Mouse (Mus musculus): ENCODE measurements at regions not wholly inside any gene's neighbourhood (a gene's known extent, or its start where the extent isn't known, plus 50 kb on each side); places are given as distances from the start of the nearest gene placed in this dataset.

DNA sequence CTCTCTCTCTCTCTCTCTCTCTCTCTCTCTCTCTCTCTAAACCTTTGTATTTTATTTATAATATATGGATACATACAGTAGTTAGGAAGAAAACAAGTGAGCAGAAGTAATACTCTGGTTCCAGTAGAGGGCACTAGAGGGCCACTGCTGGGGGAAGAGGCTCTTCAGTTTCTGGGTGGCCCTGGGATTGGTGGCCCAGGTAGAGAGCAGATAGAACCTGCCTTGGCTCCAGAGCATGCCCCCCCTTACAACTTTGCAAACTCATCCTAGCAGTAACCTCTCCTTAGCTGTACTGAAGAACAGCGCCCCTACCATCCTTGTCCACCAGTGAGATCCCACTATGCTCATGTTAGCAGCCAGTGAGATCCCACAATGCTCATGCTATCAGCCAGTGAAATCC is 88.8 kb upstream of the Rapgef5 start:
- CTCF ChIA-PET: interaction anchor here (0.8 to 1.3 kb wide), 3 partner anchors 343 to 786 kb away, joined by 3 to 8 read pairs (median 3); no protein-coding TSS in a partner anchor

DNA sequence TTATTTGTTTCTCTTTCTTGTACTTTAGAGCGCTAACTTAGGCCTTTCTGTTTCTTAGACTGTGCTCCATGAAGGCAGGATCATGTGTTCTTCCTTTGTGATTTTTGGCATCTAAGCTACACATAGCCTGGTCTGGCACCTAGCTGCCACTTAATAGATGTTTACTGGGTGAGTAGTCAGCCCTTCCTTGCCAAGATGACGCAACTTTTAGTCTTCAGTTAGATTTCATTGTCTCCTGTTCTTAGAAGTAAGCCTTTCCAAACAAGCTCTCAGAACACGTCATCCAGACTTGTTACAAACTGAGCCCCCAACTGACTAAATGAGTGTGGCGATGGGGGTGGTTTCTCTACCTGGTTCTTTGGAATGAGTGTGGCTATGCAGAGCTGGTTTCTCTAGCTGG is 85.4 kb upstream of the Rapgef5 start:
- CTCF ChIA-PET: no interaction called here

DNA sequence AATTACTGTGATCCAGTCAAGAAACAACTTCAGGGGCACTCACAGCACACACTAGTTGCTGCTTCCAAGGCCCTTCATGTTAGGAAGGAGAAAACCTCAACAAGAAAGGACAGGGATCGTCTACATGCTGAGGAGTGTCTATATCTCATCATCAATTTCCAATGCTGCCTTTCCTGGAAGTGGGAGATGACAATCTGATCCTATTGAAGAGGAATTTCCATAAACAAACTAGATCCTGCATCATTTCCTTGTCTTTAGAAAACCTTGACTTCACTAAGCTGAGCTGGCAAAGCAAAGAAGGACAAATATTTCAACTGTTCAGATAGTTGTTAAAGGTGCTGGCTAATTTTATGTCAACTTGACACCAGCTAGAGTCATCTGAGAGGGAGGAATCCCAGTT is 83.5 kb upstream of the Rapgef5 start:
- CTCF ChIA-PET: no interaction called here

DNA sequence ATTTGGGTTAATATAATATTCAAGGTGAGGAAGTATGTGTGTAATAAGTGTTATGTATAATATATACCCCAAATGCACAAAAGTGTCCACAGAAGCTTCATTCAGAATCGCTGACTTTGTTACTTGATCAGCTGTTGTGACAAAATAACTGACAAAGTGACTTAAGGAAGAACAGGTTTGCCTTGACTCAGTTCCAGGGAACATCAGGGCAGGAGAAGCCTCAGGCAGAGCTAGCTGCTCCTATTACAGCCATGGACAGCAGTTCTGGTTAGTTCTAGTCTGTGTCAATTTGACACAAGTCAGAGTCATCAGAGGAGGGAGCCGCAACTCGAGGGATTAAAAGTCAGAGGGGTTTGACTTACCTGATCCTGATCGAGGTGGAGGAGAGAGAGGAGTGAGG is 79.3 kb upstream of the Rapgef5 start:
- CTCF ChIA-PET: no interaction called here

GRCm38 (mm10) chr12:117439015-117439605 is 77.2 kb upstream of the Rapgef5 start:
- CTCF ChIA-PET: no interaction called here

DNA sequence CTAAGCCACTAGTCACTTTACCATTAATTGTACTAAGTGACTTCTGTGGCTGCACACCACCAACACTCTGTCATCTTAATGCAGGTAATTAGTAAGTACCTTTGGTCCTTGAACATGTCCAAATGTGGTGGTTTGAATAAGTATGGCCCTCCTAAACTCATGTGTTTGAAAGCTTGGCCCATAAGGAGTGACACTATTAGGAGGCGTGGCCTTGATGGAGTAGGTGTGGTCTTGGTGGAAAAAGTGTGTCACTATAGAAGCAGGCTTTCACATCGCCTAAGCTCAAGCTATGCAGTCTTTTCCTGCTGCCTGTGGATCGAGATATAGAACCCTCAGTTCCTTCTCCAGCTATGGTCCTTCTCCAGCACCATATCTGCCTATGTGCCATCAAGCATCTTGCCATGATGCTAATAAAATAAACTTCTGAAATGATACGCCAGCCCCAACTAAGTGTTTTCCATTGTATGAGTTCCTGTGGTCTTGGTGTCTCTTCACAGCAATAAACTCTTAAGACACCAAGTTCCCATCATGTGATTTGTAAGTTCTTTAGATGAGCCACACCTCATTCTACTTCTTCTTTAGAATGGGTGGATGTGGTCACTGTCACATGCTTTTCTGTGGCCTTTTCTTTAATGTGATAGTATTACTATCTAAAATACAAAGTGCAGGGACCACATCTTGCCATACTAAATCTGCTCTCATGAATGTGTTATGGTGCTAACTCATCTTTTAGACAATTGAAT is 71.9 kb upstream of the Rapgef5 start:
- CTCF ChIA-PET: interaction anchor here (0.6 kb wide), 1 partner anchor 52 kb away, joined by 5 read pairs; no protein-coding TSS in a partner anchor

GRCm38 (mm10) chr12:117447223-117447622 is 69.1 kb upstream of the Rapgef5 start:
- CTCF ChIA-PET: interaction anchor here (0.5 kb wide), 1 partner anchor 111 kb away, joined by 3 read pairs; no protein-coding TSS in a partner anchor

DNA sequence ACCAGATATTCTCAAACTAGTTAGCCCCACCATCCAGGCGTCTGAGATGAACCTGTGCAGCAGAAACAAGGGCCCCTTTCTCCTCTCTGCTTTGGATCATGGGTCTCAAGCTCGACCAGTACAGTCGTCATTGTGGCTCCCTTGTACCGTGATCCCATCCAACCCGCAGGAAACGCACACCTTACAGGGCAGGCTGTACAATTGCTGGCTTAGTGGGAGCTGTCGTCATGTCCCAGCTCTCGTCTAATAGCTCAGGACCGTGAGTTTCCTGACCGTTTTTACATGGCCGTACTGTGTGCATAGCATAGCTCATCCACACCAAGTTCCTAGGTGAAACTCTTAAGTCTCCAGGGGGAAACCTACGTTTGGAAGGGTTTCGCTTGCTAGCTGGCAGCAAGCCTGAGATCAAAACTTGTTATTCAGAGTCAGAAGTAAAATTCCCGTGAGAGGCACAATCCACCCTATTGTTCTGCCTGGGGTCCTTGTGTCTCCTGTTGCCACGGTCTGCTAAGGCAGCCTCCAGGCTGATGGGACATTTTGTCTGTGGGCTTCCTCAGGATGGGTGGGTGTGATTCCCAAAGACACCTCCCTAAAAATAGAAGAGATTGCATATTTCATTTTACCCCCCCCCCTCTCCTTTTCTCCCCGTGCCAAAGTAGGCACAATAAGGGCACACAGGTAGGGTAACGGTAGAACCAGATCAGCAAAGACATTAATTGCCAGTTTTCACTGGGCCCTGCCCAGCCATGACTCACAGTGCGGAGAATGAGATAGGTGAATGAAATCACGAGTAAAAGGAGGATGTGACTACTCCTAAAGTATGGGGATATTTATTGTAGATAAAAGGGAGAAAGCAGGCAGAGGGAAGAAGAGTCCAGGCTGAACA is 68.2 kb upstream of the Rapgef5 start:
- CTCF ChIA-PET: interaction anchor here (0.5 kb wide), 1 partner anchor 110 kb away, joined by 3 read pairs; no protein-coding TSS in a partner anchor

DNA sequence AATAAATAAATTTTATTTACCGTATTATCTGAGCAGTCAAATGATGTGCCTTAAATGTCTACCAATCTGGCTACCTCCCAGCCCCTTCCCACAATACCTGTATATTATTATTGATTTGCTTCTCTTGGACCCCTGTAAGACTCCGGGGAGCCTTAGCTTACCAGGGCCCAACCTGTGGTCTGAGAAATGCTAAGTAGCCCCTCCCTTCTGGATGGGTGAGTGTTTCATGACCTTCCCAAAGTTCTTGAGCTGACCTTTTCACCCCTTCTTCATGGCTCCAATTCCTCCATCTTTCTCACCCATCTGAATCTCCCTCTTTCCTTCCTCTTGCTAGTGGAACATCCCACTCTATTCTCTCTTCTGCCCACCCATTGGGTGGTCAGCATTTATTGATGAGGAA is 67.2 kb upstream of the Rapgef5 start:
- CTCF ChIA-PET: no interaction called here

DNA sequence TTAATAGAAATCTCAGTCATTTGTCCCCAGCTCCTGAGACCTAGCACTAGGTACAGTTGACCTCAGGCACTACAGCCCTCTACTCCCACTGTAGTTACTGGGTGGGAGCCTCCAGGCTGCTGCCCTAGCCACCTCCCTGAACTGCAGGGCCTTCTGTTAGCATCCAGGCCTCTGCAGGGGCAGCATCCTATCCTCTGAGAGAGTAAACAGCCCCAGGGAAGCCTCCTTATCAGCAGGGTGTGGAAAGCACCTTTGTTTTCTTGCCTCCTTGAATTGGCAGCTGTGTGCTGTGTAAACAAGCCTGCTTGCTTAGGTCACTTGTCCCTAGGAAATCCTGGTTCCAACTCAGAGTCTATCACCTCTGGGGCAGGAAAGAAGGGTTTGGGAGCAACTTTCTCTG is 66.2 kb upstream of the Rapgef5 start:
- CTCF ChIA-PET: no interaction called here

DNA sequence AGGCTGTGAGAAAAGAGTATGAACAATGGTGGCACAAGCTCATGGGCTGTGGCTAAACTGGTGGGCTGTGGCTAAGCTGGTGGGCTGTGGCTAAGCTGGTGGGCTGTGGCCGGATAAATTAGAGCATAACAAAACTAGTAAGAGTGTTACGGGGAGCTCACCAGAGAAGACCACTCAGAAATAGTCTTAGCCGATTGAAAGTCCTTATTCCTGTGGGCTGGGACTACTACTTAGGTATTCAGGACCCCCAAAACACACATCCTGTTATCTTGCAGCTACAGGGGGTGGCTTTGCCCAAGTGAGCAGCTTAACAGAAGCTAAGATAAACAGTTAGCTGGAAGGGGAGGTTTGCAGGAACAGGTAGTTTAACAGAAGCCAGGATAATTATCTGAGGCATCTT is 65.4 kb upstream of the Rapgef5 start:
- CTCF ChIA-PET: no interaction called here

DNA sequence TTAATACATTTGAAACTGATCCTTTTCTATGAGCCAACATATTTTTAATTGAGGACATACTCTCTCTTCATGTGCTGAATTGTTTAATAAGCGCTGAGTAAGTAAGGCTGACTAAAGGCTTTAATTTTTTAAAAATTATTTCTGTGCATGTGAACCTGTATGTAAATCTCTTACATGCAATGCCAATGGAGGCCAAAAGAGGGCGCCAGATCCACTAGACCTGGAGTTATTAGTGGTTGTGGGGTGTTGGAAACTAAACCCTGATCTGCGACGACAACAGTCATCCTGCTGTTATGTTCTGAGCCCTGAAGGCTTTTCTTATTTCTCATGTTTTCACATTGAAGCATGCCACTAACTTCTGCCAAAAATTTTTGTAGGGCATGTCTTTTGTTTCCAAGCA is 64.8 kb upstream of the Rapgef5 start:
- CTCF ChIA-PET: no interaction called here

DNA sequence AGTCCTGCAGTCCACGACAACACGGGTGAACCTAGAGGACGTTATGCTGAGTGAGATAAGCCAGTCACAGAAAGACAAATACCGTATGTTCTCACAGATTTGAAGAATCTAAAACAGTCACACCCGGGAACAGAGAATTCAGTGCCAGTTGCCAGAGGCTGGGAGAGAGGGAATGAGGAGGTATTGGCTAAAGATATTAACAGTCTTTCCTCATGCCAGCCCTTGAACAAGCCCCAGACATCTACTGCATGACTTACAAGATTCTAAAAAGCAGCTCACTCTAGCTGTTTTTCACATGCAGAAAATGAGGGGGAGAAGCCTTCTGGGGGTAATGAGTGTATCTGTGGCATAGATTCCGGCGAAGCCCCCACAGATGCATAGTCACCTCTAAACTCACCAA is 60.5 kb upstream of the Rapgef5 start:
- CTCF ChIA-PET: no interaction called here

DNA sequence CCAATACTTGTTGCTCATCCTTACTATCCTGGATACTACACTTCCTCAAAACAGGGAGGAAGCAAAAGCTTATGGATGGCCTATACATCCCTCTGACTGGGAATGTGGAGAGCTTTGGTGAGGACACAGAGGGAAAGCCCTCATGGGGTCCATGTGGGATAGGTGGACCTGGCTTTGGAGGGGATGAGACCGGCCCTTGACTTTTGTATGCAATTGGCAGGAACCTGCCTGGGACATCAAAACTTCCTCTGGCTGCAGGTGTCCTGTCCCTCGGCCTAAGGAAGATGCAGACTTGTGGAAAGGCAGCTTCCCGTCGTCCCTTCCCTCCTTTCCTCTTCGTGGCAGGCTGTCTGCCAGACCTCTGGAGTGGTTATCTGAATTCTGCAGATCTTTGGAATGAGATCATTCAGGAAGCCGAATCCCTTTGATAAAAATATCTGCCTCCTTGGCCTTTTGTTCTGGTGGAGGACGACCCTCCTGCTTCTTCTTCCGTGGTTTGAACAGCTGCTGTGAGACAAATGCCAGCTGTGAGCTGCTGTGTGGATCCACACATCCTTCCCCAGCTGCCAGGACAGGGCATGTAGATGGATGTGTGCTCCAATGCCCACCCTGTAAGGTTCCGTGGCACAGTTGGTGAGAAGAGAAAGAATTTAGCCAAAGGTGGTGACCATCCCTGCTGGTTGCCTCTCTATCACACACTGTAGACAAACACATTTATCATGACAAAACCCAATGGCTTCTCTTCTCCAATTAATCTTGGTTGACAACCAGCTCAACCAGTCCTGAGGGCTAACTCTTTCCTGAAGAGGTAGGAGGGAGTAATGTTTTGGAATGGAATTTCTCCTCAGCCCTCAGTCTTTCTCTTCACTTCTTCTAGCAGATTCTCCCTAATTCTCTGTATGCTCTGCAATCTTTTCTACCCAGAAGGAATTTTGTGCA is 57.9 kb upstream of the Rapgef5 start:
- CTCF ChIA-PET: no interaction called here

- CTCF ChIA-PET: interaction anchor here (0.6 kb wide), 1 partner anchor 940 kb away, joined by 4 read pairs; no protein-coding TSS in a partner anchor
Measured at GRCm38 (mm10) chr12:117459541-117459940, 56.7 kb upstream of the Rapgef5 start.

DNA sequence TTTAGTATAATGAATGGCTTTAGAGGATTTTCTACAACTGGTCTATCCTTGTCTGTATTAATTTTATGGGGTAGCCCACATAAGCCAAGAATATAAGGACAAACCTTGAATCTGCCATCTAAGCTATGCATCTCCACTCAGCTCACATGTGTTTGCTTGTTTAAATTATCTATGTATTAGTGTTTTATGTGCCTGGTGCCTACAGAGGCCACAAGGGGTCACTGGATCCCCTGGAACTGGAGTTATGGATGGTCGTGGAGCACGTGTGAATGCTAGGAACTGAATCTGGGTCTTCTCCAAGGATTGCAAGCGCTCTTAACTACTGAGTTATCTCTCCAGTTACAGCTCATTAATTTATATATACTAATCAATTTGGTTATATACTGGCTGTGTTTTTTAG is 51.1 kb upstream of the Rapgef5 start:
- CTCF ChIA-PET: no interaction called here

- CTCF ChIA-PET: no interaction called here
Measured at GRCm38 (mm10) chr12:117465998-117466397, 50.3 kb upstream of the Rapgef5 start.
